Mouse (Mus musculus): Measurements from ENCODE around the gene 4933415A04Rik. TPM values are rescaled to one million over a fixed set of nuclear protein-coding genes. Genes with fewer than 3 reads are reported as not detected.

Gene 4933415A04Rik
- total RNA-seq, 2 experiments from 2014 or later = 1.9 to 2.4 TPM

GRCm38 (mm10) chr11:43585211-43586005, 1.4 kb upstream of the 4933415A04Rik start:
- Histone ChIP-seq H3K4me3 (no peak overlapping the region), H3K27ac (peak overlapping the region; percentile 57; the same call in 1 of the 2 replicates)
- DNase-seq (ENCODE audit: low spot score in 2 of 2) = no peak
- no peak for TF ChIP-seq CTCF (conservative IDR thresholded peaks at IDR 0.05)

GRCm38 (mm10) chr11:43589530-43590072, 2.8 kb downstream of the 4933415A04Rik start:
- Histone ChIP-seq H3K4me3 (no peak overlapping the region), H3K27ac (no peak overlapping the region)
- DNase-seq (ENCODE audit: low spot score in 2 of 2) = no peak
- TF ChIP-seq CTCF (conservative IDR thresholded peaks at IDR 0.05) = no peak

- TF ChIP-seq CTCF (conservative IDR thresholded peaks at IDR 0.05) = no peak
- no peak within 1 kb of the TSS for H3K27ac ChIP-seq
- no peak for DNase-seq (ENCODE audit: low spot score in 2 of 2)
- no peak within 1 kb of the TSS for H3K4me3 ChIP-seq
Measured at GRCm38 (mm10) chr11:43601440-43601839, 14.6 kb downstream of the 4933415A04Rik start, which contains the start of gene Fabp6. Gene Fabp6 (minus strand): TSS chr11:43601540.

DNA sequence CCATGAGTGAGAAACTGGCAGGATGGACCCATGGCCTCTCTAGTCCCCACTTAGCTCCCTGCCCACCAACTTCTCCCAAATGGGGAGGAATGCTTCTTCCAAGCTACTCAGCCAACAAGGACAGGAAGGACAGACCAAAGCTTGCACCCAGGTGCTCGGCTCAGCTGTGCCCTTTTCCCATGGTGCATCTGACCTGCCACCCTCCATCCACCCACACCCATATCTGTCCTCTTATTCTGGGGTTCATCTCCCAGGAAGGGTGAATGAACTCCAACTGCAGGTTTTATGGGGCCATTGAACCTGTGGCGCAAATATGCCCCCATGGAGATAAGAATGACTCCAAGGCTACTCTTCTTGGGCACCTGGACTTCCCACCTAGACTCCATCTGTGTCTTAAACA, 17.4 kb downstream of the 4933415A04Rik start:
- DNase-seq (ENCODE audit: low spot score in 2 of 2) = no peak
- H3K4me3 ChIP-seq = no peak overlapping the region
- TF ChIP-seq CTCF (conservative IDR thresholded peaks at IDR 0.05) = no peak
- no peak overlapping the region for H3K27ac ChIP-seq

- Histone ChIP-seq H3K27ac (no peak overlapping the region), H3K4me3 (no peak overlapping the region)
- no peak for DNase-seq (ENCODE audit: low spot score in 2 of 2)
- no peak for TF ChIP-seq CTCF (conservative IDR thresholded peaks at IDR 0.05)
Measured at GRCm38 (mm10) chr11:43604891-43605290, 18.1 kb downstream of the 4933415A04Rik start.

- TF ChIP-seq CTCF (conservative IDR thresholded peaks at IDR 0.05) = no peak
- Histone ChIP-seq H3K4me3 (no peak overlapping the region), H3K27ac (no peak overlapping the region)
- DNase-seq (ENCODE audit: low spot score in 2 of 2) = no peak
Measured at GRCm38 (mm10) chr11:43605859-43606258, 19.0 kb downstream of the 4933415A04Rik start.

- H3K27ac ChIP-seq = no peak overlapping the region
- TF ChIP-seq CTCF (conservative IDR thresholded peaks at IDR 0.05) = no peak
- DNase-seq (ENCODE audit: low spot score in 2 of 2) = no peak
- H3K4me3 ChIP-seq = no peak overlapping the region
Measured at GRCm38 (mm10) chr11:43608440-43608839, 21.6 kb downstream of the 4933415A04Rik start.

DNA sequence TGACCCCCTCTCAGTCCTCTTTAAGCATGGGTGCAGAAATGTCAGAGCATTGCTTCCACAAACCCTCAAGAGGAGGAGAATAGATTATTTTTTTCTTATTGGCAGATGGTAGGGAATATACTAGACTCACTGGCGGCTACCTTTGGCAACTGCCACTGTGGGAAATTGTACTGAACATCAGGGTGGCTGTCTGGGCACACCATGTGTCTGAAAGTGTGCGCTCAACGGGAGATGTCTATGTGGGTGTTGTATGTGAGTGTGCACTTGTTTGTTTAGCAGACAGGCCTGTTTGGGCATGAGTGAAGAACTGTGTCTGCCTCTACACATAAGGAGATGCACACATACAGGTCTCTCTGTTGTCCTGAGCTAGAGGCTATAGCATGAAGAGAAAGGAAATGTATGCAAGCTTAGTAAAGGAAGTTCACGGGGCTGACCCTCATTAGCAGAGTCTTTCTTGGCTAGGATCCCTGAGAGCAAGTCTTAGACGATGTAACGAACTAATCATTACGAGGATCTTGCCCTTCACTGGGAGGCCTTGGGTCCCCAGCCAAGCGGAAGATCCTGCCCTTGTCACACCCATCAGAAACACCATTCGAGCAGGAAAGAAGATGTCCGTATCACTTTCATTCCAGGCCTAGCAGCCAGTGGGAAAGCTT, 23.3 kb downstream of the 4933415A04Rik start:
- Histone ChIP-seq H3K4me3 (no peak overlapping the region), H3K27ac (peak overlapping the region; percentile 59; the same call in 1 of the 2 replicates)
- no peak for TF ChIP-seq CTCF (conservative IDR thresholded peaks at IDR 0.05)
- DNase-seq (ENCODE audit: low spot score in 2 of 2) = peak; percentile 41 to 52

GRCm38 (mm10) chr11:43610662-43611033, 23.8 kb downstream of the 4933415A04Rik start:
- no peak overlapping the region for H3K4me3 ChIP-seq

DNA sequence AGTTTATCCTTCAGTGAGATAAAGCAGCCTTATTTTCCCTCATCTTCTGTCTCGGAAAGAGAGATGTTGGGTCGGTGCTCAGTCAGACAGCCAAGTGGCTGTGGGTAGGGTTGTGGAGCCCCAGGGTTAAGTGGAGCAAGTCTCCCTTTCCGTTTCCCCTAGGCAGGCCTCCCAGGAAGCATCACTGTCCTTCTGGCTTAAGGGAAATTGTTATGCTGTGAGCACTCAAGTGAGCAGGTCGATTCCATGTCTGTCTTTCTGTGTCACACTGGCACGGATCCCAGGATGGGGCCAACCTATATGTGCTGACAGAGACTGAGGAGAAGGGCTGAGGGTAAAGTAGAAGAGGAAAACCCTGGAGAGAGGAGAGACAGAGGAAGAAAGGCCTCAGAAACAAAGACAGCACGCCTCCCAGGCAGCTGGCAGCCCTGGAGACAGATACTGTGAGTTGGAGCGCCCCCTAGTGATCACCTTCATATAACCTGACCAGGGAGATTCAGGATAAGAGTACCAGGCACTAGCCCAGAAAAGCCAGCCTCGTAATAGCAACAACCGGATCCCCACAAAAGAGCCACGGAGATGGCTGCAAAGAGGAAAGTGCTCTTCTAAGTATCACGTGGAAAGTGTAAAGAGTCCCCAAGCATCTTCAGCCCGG, 26.1 kb downstream of the 4933415A04Rik start:
- TF ChIP-seq CTCF (conservative IDR thresholded peaks at IDR 0.05) = peak; percentile 86
- Histone ChIP-seq H3K4me3 (no peak overlapping the region), H3K27ac (peak overlapping the region; percentile 51; the same call in 1 of the 2 replicates)
- DNase-seq (ENCODE audit: low spot score in 2 of 2) = peak; percentile 77 to 88

More at GRCm38 (mm10) chr11:43610662-43611033, 23.8 kb downstream of the 4933415A04Rik start:
- no peak for TF ChIP-seq CTCF (conservative IDR thresholded peaks at IDR 0.05)
- no peak for DNase-seq (ENCODE audit: low spot score in 2 of 2)
- peak overlapping the region; percentile 59; the same call in 1 of the 2 replicates for H3K27ac ChIP-seq

- TF ChIP-seq CTCF (conservative IDR thresholded peaks at IDR 0.05) = no peak
- no peak for DNase-seq (ENCODE audit: low spot score in 2 of 2)
- Histone ChIP-seq H3K4me3 (no peak overlapping the region), H3K27ac (peak overlapping the region; percentile 71; the same call in 1 of the 2 replicates)
Measured at GRCm38 (mm10) chr11:43617924-43618323, 31.1 kb downstream of the 4933415A04Rik start.

DNA sequence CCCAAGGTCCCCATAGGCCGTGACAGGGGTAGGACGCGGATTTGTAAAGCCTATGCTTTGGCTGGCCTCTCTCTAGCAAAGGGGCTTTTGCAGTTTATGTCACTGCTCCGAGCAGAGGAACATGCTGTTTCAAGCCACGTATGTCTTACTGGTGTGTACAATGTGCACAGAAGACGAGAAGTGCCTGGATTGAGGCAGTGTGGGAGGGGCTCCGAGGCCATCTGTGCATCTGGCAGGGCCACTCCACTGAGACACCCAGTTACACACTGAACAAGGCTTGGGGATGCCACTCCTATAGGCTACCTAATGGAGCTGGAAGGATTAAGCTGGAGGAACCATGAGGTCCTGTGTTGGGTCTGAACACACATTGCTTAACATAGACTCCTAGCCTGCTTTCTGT, 31.6 kb downstream of the 4933415A04Rik start:
- H3K27ac ChIP-seq = peak overlapping the region; percentile 71; the same call in 1 of the 2 replicates
- TF ChIP-seq CTCF (conservative IDR thresholded peaks at IDR 0.05) = no peak
- no peak for DNase-seq (ENCODE audit: low spot score in 2 of 2)
- H3K4me3 ChIP-seq = no peak overlapping the region

DNA sequence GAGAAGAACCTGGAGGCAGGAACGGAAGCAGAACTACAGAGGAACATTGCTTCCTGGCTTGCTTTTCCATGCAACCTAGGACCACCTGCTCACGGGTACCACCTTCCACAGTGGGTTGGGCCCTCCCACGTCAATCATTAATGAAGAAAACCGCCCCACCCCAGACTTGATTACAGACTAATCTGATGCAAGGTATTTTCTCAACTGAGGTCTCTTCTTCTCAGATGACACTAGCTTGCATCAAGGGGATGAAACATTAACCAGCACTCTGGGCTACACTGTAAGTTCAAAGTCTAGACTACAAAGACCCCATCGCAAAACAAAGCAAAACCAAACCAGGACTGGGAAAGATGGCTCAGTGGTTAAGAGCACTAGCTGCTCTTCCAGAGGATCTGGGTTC, 34.9 kb downstream of the 4933415A04Rik start:
- H3K27ac ChIP-seq = no peak overlapping the region
- H3K4me3 ChIP-seq = no peak overlapping the region
- no peak for DNase-seq (ENCODE audit: low spot score in 2 of 2)
- no peak for TF ChIP-seq CTCF (conservative IDR thresholded peaks at IDR 0.05)
